Mouse (Mus musculus) spleen, embryonic (tissue): ENCODE data around the gene D16Ertd472e.

Experiments
- CTCF ChIA-PET: fragments of 350-600 bp; sonication (Branson Sonifier 250); formaldehyde crosslinking; loops from one replicate; lab custom pipeline; 2022; lab: Charles Lee

Gene D16Ertd472e

DNA sequence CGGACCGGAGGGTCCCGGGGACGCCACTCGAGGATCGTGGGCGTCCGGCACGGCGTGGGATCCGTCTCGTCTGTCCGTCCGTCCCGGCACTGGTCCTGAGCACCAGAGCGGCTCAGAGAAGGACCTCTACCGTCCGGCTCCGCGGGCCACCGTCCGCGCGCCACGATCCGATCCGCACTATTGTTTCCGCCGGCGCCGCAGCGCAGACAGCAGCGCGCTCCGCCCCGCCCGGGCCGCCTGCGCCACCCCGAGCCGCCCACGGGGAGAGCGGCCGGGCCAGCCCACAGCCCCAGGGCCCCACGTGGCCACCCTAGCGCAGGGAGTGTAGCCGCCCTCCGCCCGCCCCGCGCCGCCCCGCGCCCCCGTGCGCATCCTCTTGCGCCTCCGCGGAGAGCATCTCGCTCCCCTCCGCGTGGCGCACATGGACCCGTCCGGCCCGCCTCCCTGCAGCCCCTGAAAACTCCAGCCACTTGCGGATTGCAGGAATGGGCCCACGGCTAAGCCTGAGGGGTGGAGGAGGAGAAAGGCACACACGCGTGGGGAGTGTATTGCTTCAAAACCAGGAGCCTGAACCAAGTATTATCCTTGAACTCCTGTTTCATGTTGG lies at the start of gene D16Ertd472e:
D16Ertd472e (minus strand) TSS at position 231 of the 607 bp plus-strand sequence.
- CTCF ChIA-PET = interaction anchor here (0.6 kb wide), 1 partner anchor 203 kb away, joined by 5 read pairs; no protein-coding TSS in a partner anchor

DNA sequence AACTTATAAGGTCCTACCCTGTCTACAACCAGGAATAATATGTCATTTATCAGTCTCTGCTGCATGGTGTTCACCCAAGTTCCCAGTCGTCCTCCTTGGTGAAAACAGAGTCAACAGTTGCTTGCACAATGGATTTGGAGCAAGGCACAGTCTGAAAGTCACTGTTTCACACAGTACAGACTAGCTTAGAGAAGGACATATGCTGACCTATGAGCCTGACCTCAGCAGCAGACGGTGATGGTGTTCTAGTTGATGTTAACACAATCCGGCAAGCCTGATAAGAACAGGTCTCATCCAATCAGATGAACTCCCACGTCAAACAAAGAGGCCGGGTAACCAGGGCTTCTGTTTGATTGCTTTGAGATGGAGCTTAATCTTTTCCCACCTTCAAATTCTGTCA lies 46.2 kb upstream of the D16Ertd472e start:
- CTCF ChIA-PET = no interaction called here

DNA sequence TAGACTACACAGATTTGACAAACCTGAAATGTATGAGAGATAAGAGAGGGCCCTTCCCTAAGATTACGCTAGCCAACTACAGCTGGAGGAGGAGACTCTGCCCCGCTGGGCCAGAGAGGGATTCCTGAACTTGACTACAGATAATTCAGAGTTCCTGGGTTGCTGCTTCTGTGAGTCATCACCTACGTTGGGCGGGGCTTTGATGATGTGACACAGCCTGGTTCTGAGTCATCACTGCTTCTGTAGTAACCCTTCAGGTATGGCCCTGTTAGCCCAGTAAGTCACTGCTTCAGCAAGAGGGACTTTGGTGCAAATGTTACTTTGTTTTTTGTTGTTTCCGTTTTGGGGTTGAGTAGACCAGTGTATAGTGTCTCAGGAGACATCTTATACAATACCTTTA lies 42.9 kb upstream of the D16Ertd472e start:
- CTCF ChIA-PET = no interaction called here

DNA sequence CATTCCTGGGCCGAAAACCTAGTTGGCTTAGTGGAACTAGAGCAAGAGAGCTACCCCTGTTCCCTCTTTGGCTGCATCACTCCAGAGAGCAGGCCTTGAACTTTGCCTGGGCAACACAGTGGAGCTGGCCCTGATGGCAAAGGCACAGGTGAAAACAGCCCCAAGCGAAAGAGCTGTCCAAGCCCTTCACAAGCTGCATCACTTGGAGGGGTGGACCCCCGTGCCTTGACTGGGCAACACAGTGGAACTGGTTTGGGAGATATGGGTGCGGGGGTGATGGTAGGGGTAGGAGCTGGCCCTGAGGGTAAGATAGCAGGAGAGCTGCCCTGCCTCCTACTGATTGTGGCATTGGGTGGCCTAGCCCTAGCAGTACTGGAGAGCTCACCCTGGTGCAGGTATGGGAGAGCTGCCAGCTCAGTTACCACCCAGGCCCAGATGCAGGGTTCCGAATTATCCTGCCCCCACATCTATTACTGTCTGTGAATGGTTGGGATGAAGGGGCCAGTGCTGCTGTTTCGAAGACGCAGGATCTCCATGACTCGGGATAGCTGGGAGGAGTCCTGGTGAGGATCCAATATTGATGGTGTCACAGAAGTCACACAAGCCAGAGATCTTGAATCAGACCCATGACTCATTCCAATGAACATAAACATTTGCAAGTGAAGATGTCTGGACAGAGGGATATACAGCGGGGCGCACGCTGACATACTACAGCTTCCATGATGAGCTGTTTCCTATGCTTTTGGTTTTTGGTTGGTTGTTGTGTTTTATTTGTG lies 41.4 kb upstream of the D16Ertd472e start:
- CTCF ChIA-PET = no interaction called here

DNA sequence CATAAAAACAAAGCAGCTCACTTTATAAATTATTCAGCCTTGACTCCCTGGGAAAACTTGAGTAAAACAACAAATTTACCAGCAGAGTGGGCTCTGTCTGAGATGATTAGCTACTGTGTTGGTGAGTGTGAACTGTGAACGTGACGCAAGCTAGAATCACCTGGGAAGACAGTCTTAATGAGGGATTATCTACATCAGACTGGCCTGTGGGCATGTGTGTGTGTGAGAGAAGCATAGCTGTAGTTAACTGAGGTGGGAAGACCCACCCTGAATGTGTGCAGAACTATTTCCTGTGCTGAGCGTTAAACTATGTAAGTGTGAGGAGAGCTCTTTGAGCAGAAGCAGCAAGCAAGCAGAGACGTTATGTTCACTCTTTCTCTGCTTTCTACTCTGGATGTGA lies 29.7 kb upstream of the D16Ertd472e start:
- CTCF ChIA-PET = no interaction called here

DNA sequence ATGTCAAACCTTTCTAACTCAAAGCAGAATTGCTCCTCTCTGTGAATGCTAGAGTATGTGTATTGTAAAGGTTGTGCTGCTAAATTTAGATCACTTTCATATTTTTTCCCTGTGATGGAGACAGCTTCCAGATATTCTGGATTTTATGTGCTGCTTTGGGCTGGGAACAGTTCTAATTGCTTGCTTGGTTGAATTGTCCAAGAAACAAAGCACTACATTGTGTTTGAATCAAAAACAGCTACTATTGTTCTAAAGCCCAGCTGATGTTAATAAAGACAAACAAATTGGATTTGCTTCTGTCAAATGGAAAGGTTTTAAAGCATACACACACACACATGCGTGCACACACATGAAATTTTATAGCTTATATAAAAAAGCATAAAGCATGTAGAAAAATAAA lies 22.4 kb upstream of the D16Ertd472e start:
- CTCF ChIA-PET = no interaction called here

DNA sequence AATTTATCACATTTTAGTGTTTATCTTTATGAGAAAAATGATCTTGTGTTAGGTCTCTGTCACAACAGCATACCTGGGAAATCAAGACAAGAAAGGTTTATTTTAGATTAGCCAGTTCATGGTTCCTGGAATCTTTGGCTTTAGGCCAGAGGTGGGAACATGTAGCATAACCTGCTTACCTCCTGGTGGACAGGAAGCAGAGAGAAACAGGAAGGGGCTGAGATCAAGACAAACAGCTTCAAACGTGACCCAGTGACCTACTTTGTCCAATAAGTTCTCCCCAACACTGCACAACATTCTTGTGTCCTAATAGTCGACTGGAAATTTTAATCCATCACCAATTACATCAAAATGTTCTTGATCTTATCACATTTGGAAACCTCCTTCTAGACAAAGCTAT lies 19.9 kb upstream of the D16Ertd472e start:
- CTCF ChIA-PET = no interaction called here

DNA sequence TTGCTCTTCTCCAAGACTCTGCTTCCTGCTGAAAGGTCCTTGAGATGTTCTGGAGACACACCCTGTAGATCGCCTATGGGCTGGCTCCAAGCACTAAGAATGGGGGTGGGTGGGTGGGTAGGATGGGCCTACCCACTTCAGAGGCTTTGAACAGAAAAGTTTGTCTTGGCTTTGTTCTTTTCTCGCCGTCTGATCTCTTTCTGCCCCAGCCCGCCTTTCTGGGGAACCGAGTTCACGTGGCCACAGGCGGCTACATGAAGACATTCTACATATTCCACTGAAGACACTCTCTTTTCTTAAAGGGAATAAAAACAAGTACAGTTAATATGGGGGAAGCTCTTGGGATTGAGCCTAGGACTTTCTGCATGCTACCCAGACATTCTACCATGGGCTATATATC lies 19.3 kb upstream of the D16Ertd472e start:
- CTCF ChIA-PET = no interaction called here

DNA sequence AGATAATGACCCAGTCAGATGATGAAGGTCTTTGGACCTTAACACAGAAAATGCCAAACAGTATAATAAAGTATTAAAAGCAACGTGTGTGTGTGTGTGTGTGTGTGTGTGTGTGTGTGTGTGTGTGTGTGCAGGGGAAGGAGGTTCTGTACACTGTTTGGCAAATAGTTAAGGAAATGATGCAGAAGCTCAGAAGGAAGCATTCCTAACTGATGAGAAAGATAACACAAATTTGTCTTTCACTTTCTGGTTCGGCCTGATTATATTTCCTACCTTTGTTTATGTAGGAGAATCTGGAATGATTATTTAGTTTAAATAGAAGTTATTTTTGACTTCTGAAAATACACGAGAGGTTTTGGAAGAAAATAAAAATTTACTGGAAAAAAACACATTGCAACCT lies 17.6 kb upstream of the D16Ertd472e start:
- CTCF ChIA-PET = no interaction called here

DNA sequence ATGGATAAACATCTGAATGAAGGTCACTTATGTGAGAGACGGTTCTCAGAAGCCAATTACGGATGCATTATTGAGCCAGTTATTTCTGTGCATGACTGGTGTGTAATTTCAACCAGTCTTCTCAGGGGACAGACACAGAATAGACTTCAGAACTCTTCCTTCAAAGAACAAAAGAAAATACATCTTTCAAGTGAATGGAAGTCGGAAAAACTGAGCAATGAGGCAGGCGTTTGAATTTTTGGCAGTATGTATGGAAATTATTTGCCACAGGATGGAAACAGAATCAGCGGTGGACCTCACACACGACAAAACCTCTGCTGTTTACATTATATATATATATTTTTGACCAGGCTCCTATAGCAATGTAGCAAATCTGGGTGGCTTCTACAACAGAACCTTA lies 14.6 kb upstream of the D16Ertd472e start:
- CTCF ChIA-PET = no interaction called here

DNA sequence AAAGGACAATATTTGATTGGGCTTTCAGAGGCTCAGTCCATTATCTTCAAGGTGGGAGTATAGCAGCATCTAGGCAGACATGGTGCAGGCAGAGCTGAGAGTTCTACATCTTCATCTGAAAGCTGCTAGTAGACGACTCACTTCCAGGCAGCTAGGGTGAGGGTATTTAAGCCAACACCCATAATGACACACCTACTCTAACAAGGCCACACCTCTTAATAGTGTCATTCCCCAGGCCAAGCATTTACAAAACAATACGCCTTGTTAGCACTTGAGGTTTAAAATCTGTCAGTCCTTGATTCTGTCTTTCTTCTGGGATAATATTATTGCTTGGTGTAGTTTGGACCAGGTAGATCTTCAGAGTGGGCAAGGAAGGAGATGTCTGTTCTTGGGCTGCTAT lies 12.3 kb upstream of the D16Ertd472e start:
- CTCF ChIA-PET = no interaction called here

DNA sequence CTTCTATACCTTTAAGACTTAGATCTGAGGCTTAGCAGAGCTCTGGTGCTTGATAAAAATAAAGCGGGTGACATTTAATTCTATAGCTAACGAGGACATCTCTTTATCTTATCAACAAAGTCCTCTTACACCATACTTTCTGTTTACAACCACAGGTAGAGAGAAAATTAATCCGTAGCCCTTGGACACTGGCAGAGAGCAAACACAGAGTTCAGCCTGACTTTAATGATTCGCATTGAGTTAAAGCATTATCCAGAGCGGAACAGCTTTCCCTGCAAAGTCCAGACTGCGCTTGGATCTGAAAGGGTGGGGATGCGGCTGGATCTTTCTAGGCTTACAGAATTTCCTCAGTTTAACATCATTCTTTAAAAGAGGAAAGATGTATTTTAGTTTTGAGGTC lies 10.1 kb upstream of the D16Ertd472e start:
- CTCF ChIA-PET = no interaction called here

DNA sequence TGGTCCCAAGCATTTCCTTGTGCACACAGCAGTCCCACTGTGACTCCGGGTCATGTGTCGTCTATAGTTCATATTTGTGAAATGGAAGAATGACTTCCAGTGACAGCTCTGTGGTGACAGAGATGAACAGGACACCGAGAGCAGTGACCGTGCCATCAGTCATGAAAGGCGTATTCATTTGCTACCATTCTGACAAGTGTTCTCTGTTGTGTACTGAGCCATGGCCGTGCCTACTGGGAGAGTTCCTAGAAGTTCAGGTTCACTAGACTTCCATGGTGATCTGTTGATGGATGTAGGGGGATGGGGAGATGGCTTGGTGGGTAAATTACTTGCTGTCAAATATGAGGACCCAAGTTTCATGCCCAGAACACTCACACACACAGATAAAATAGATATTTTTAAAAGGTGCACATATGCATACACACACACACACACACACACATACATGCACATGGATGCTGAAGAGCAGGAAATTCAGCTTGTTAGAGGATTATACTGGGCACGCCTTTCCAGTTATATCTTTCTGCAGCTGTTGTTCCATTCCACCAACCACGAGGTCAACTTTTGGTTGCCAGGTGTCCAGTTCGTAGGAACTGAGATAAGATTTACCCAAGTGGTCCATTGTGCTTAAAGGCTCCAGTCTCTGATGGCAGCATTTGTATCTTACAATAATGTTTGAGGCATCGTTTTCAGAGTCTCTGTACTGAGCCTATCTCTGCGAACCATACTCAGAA lies 9.3 kb upstream of the D16Ertd472e start:
- CTCF ChIA-PET = no interaction called here

DNA sequence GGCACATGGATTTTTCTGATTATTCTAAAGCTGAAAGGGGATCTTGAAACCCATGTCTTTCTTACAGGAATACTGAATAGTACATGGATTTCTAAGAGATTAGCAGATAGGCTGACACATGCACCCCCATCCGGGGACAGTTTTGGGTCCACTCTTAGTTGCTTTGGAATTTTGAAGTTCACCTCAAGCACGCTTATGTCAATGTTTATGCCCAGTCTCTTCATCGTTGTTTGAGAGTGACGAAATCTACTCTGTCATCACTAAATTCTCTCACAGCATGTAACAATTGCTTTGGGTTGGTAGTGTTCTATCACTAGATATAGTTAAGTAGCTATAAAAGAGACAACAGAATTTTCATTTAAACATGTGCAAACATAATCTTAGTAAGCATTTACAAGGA lies 8.7 kb upstream of the D16Ertd472e start:
- CTCF ChIA-PET = no interaction called here

DNA sequence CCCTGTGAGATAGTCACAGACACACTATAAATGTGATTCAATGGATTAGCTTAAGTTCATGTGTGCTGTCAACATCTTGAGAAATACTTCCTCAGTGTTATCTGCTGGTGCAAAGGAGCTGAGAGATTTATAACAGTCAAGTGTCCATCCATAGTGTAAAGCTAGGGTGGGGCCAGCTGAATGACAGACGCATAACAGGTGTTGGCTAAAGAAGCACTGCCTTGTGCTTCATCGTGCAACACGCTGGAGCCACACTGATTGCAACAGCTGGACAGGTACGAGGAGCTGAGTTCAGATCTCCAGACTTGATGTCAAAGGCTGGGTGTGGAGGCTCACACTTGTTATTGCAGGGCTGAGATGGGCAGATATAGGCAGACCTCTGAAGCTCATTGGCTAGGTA lies 7.5 kb upstream of the D16Ertd472e start:
- CTCF ChIA-PET = no interaction called here

DNA sequence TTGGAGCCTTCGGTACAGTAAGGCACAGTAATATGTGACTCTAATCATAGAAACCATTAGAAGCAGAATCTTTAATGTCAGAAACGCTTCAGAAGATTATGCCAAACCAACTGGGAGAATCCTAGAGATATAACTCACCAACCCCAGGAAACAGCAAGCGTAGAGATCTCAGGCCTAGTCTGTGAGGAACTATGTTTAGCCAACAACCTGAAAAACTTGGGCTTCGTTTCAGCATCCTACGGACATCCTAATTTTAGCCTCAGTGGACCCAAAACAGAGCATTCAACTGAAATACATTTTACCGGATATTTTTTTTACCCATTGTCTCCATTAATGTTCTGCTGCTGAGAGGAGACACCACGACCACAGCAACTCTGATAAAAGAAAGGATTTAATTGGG lies 3.9 kb upstream of the D16Ertd472e start:
- CTCF ChIA-PET = no interaction called here

DNA sequence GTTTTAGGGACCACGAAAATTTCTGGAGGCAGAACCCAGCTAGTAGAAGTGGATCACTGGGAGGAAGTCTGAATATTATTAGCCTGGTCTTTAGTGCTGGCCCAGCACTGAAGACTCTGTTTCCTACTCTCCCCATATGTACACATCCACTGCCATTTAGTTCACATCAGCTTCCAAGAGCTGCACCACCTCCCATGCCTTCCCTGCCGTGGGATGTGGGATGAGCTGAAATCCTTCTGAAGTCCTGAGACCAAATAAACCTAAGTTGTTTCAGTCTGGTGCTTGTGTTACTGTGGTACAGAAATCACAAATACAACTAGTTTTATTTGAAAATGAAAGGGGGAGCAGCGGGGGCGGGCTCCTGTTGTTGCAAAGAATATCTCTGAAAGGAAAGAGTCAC lies 2.9 kb upstream of the D16Ertd472e start:
- CTCF ChIA-PET = no interaction called here

DNA sequence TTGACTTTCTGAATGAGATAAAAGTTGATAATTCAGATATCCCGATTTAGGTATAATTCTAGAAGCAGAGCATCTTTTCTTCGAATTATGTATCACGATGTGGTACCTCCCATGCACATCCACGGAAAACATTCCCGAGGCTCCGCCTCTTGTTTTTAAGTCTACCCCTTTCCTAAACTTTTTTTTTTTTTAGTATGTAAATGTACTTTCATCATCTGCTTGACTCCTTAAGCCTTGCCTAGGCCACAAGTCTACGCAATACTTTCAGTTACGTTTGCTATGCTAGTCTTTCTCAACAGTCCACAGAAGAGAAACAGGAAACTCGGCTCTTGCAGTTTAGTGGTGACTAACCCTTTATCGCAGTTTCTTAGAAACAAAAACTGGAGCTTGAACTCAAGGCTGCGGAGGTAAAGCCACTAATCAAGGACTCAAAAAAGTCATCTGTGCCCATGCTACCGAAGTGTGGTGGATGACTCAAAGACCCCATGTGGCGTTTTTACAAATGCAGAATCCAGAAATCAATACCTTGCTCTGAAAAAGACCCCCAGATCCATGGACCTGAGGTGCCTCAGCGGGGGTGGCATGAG lies 670 bp upstream of the D16Ertd472e start:
- CTCF ChIA-PET = interaction anchor here (0.6 to 0.7 kb wide), 3 partner anchors 13 to 203 kb away, joined by 3 to 5 read pairs (median 4); no protein-coding TSS in a partner anchor

DNA sequence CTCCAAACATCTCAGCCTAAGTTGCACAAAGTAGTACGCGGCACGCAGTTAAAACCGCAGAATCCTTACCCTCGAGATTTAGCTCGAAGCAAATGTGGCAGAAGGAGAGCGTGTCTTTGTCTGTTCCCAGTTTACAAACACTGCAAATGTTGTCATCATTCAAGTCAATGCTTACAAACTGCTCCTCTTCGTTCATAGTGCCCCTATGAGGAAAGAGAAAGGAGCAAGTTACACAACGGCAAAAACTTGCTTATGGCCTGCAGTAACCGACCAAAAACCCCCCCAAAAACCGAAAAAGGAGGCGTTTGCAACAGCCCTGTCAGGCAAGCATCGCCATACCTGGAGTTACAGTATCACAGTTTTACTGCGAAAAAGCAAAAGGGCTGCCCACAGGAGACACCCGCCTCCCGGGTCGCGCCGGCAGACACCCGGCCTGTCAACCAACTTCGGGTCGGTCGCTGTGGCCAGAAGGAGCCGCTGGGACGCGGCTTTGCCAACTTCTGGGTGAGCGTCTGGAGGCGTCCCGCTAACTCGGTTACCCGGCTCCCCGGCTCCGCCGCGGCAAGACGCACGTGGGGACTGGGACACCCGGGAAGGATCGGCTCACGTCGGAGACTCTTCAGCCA lies 543 bp downstream of the D16Ertd472e start:
- CTCF ChIA-PET = interaction anchor here (0.5 kb wide), 1 partner anchor 26 kb away, joined by 3 read pairs; no protein-coding TSS in a partner anchor

DNA sequence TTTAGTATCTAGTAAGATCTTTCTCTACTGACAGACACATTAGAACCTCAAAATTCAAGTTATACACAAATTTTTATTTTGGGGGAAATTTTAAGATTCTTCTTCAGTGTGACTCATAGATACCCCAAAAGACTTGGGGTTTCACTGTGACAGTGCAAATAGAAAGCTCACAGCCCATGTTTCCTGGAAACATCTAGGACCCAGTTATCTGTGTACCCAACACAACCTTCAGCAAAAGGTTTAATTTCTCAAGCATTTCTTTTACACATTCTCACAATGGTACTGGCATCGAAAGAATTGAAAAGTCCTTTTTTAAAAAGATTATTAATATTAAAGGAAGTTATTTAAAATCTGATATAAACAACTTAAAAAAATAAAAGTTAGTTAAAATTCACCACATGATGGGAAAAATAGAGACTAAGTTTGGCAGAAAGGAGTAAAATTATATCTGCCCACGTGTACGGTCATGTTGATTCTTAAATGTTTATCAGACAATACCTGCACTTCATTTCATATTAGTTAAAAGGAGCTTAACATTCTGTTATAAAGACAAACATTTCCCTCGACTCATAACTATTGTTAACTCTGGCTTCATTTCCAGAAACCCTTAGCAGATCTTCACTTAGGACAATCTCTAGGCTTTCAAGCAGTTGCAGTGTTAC lies 1.2 kb downstream of the D16Ertd472e start:
- CTCF ChIA-PET = no interaction called here

DNA sequence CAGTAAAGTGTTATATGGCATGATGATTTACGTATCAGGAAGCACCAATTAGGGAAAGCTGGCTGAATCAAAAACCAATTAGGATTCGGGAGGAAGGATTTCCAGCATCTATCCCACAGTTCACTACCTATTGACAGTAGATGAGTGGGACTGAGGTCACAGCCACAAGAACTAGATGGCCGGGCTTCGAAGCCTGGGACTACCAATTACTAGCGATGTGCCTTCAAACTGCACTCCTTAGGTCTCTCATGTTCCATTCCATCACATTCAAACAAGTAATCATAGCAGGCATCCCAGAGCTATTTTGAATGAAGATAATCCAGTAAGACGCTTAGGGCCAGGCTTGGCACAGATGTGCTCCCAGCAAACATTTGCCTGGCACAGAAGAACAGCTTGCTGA lies 2.3 kb downstream of the D16Ertd472e start:
- CTCF ChIA-PET = no interaction called here
